Mouse (Mus musculus): ENCODE measurements around the gene Doc2b.

Gene Doc2b

DNA sequence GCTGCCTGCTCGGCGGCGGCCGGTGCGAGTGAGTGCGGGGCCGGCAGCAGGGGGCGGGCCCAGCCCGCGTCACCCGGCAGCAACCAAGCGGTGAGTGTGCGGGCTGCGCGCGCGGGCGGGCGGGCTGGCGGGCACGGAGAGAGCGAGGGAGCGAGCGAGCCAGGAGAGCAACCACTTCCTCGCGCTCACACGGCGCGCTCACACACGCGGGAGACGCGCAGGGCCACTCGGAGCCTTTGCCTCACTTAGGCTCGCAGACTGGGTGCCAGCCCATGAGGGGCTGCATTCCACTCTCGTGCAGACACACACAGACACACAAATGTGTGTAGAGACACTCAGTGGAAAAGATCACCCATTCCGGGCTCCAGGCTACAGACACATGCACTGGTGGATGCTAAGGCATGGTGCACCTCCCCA lies at the start of gene Doc2b:
Gene Doc2b, minus strand, starts transcription at position 21 of the 417 bp plus-strand sequence.
- DNase-seq (ENCODE audit: low read depth, low spot score) = no peak

- DNase-seq (ENCODE audit: low read depth, low spot score) = no peak
These were observed 47.2 kb upstream of the Doc2b start for GRCm38 (mm10) chr11:75842904-75843619.

GRCm38 (mm10) chr11:75841503-75841902 lies 45.7 kb upstream of the Doc2b start:
- DNase-seq (ENCODE audit: low read depth, low spot score) = no peak

DNA sequence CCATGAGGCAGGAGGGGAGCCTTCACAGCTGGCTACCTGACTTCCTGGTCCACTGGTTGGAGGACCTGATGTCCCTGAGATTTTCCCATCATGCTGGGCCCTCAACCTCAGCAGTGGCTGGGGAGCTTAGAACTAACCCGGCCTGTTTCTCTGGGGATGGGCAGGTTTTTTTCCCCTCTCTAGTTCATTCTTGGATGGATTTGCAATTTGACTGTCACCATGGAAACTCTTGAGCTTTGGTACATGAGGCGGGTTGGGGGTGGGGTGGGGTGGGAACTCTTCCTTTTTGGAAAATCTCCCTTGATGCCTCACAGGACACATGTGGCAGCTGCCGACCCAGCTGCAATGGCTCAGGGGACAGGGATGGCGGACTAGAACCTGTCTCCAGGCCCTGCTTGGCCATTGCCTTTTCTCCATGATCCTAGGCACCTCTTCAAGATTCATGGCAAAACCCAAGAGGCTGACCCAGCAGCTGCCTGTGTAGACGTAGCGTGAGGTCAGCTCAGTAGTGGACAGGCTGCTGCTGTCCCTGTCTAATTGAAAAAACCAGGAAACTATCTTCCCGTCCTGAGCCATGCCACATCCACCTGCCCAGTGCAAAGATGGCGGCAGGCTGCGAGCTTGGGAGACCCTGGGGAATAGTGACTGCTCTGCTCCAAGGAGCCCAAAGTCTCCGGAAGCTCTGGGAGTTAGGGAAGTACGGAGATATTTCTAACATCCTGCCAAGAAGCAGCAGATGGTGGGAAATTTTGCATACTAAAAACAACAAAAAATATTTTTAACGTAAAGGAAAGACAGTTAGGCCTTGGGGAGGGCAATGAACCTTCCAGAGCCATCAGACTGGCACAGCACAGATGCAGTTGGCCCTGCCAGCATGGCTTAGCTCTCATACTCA lies 43.9 kb upstream of the Doc2b start:
- DNase-seq (ENCODE audit: low read depth, low spot score) = no peak

GRCm38 (mm10) chr11:75838861-75839426 lies 43.1 kb upstream of the Doc2b start:
- no peak for DNase-seq (ENCODE audit: low read depth, low spot score)

DNA sequence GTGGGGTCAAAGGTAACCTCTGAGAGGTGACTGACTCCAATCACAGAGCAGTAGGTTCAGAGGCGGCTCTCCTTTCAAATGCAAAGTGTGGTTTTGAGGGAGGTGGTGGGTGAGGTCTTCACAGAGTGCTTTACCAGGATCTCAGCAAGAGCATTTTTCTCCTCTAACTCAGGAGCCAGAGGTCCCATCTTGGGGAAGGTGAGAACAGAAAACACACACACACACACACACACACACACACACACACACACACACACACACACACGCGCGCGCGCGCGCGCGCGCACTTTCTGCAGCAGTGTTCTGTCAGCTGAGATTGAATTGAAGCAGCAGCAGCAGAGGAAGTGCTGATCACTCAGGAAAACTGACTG lies 40.4 kb upstream of the Doc2b start:
- DNase-seq (ENCODE audit: low read depth, low spot score) = no peak

- no peak for DNase-seq (ENCODE audit: low read depth, low spot score)
These were observed 39.9 kb upstream of the Doc2b start for GRCm38 (mm10) chr11:75835587-75836239.

DNA sequence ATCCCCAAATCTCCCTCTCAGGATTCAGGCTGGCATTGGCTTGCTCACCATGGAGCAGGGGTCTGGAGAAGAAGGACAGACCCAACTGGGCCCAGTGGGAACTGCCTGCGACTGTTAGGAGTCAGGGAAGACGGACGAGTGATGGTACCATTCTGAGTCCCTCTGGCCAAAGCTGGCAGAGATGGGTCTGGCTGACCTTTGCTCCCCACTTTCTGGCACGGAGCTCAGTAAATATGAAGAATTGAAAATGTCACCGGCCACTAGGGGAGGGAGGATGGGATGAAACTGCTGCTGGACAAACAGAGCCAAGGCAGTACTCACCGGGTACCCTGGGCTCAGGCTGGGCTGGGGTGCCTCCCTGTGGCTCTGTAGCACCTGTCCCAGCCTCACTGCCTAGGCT lies 37.2 kb upstream of the Doc2b start:
- DNase-seq (ENCODE audit: low read depth, low spot score) = no peak

GRCm38 (mm10) chr11:75830386-75830785 lies 34.5 kb upstream of the Doc2b start:
- DNase-seq (ENCODE audit: low read depth, low spot score) = no peak

DNA sequence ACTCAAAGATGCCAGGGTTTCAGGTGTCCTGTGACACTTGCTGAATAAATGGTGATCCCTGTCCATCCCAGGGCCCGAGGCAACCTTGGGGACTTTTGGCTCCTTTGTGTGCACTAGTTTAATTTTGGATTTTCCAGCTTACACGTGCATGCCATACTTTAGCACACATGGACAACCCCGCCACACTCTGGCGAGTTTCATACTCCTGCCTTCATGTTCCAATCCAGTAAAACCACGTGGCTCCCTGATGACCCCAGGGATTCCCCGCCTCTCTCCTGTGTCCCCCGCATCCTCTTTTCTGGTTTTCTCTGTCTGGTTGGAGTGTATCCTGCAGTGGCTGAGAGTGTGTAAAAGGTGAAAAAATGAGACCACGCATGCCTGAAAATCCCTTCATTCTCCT lies 31.6 kb upstream of the Doc2b start:
- no peak for DNase-seq (ENCODE audit: low read depth, low spot score)

DNA sequence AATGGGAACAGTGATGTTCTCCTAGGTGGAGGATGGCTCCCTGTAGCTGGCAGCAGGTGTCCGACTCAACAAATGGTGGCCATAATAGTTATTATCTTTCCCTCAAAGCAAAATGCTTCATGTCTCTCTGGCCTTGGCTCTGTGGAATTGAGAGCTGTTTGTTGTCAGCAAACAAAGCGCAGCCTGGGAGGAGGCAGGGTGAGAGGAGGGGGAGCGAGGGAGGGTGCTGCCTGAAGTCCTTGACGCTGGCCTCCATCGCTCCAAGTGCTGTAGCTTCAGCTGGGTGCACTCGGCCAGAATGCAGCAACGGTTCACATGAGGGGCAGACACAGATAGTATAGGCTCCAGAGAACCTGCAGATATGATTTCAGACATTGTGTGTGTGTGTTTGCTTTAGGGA lies 27.7 kb upstream of the Doc2b start:
- no peak for DNase-seq (ENCODE audit: low read depth, low spot score)

GRCm38 (mm10) chr11:75813085-75813484 lies 17.2 kb upstream of the Doc2b start:
- no peak for DNase-seq (ENCODE audit: low read depth, low spot score)

DNA sequence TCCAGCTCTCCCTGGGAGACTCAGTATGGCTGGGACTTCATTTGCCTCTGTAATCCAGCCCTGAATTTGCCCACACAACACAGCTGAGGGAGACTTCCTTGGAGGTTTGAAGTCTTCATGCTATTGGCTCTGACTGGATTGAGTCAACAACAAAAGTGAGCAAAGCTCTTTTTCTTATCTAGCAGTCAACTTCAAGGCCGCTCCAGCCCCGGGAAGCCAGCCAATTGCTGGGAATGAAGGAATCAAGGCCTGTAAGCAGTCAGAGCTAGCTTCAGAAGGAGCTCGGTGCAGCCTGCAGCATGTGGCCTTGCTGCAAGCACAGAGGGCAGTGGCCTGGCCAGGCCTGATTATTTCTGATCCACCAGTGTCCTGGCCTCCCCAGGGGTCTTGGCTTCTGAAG lies 16.1 kb upstream of the Doc2b start:
- DNase-seq (ENCODE audit: low read depth, low spot score) = no peak

DNA sequence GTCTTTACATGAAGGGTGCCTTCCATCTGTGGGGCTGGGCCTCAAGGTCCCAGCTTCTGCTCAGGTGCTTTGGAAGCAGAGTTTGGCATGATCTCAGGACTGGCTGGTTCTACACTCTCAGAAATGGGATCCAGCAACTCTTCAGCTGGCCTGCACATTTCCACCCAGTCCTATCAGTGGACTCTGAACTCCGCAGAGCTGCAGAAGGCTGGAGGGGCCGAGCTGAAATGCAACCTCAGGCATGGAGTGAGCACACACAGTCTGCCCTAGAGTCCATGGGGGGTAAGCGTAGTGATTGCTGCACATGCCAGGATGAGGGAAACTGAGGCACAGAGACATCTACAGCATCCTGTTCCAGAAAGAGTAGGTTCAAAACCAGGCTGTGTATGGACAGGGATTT lies 14.7 kb upstream of the Doc2b start:
- no peak for DNase-seq (ENCODE audit: low read depth, low spot score)

DNA sequence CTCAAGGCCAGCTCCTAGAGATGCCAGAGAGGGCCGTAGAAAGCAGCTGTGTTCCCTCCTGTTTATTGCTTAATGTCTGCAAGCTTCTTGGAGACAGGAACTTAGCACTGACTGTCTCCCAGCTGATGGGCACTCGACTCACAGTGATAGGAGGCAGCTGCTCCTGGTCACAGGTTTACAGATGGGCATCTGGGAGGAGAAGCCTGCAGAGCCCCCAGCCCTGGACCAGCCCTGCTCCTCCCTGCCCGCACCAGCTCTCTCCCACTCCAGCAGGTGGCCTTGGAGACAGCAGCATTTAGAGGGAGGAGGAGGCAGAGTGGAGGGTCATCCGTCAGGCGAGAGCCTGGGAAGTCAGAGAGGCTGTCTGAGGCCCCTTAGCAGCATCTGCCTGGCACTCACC lies 11.6 kb upstream of the Doc2b start:
- DNase-seq (ENCODE audit: low read depth, low spot score) = no peak

- no peak for DNase-seq (ENCODE audit: low read depth, low spot score)
These were observed 6.1 kb upstream of the Doc2b start for GRCm38 (mm10) chr11:75801771-75802550.

DNA sequence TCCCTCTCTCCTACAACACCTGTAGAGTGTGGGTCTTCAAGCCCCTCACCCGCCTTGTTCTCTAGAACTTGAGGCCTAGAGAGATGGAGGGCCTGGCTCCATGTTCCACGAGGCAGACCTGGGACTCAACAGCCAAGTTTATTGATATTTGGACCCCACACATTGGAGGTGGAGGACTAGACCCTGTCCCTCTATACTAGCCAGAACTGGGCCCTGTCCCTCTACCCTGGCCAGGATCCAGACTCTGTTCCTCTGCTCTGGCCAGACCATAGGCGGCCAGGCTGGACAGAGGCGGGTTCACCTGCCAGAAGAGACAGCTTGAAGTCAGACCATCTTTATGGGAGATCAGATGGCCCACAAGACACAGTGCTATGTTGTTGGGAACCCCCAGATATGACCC lies 5.5 kb upstream of the Doc2b start:
- no peak for DNase-seq (ENCODE audit: low read depth, low spot score)

- no peak for DNase-seq (ENCODE audit: low read depth, low spot score)
These were observed 842 bp upstream of the Doc2b start for GRCm38 (mm10) chr11:75796536-75797246.

- no peak for DNase-seq (ENCODE audit: low read depth, low spot score)
These were observed 570 bp downstream of the Doc2b start for GRCm38 (mm10) chr11:75795321-75795636.

DNA sequence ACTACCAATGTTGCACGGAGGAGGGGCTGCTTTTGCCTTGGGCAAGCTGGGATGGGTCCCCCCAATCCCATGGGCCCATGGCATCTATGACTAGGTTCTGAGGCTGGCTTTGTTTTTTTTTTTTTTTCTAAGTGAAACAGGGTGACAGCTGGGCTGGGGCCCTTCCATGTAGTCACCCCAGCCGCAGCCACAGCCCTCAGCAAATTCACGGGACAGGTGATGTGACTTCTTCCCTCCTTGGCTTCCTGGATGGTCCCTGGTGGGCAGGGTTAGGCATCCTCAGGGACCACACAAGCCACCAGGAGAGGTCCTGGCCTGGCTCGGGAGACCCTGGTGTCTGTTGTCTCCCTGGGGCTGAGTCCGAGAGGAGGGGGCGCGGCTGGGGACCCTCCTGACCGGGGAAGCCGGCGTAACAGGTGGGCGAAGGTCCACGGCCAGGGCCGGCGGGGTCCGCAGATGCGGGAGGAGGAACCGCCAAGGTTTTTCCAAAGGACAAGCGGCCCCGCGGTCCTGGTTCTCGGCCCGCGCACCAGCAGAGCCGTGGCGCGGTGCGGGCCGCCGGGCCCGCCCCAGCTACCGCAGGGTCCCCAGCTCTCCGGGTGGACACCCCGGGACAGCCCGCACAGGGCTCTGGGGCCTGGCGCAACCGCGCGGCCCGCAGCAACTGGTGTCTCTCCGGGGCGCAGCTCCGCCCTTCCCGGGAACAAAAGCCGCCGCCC lies 1.1 kb downstream of the Doc2b start:
- DNase-seq (ENCODE audit: low read depth, low spot score) = no peak
